Mouse (Mus musculus) intestine, embryonic 16.5 days (tissue): ENCODE measurements around the gene Arhgef25. TPM values are rescaled to one million over a fixed set of nuclear protein-coding genes. Genes with fewer than 3 reads are reported as not detected.
A peak's percentile ranks its signal among the peaks of the same experiment; 100 is the strongest.

Source experiments
- ATAC-seq: fragments of 200-750 bp; cut with Nextera tagmentation; 2 replicates; pipeline ENCODE4 v1.8.0; 2017; ENCODE audit warnings: moderate TSS enrichment, moderate library complexity
- H3K27ac ChIP-seq: fragments of 300-500 bp; sonication (generic); 2 replicates; pipeline ENCODE4 v1.5.1; 2014; ENCODE audit warnings: mild to moderate bottlenecking, low read length
- H3K27me3 ChIP-seq: fragments of 300-500 bp; sonication (generic); replicated peaks from 2 replicates; pipeline ENCODE4 v1.6.1; 2014; ENCODE audit warnings: low read length, control low read depth, mixed read lengths; ENCODE audit not compliant: control insufficient read depth, insufficient read depth
- H3K36me3 ChIP-seq: fragments of 300-500 bp; sonication (generic); 2 replicates; pipeline ENCODE4 v1.6.1; 2014; ENCODE audit warnings: low read length, control low read depth; ENCODE audit not compliant: control insufficient read depth, insufficient read depth
- H3K4me1 ChIP-seq: fragments of 300-500 bp; sonication (generic); 2 replicates; pipeline ENCODE4 v1.6.1; 2014; ENCODE audit warnings: low read length, control low read depth, mixed read lengths; ENCODE audit not compliant: control insufficient read depth, insufficient read depth
- H3K4me2 ChIP-seq: fragments of 300-500 bp; sonication (generic); 2 replicates; pipeline ENCODE4 v1.6.1; 2014; ENCODE audit warnings: low read depth, low read length, control low read depth
- H3K4me3 ChIP-seq: fragments of 300-500 bp; sonication (generic); 2 replicates; pipeline ENCODE4 v1.5.1; 2014; ENCODE audit warnings: mild to moderate bottlenecking, low read length
- H3K9ac ChIP-seq: fragments of 300-500 bp; sonication (generic); 2 replicates; pipeline ENCODE4 v1.6.1; 2014; ENCODE audit warnings: low read depth, low read length
- H3K9me3 ChIP-seq: fragments of 300-500 bp; sonication (generic); 2 replicates; pipeline ENCODE4 v1.6.1; 2016; ENCODE audit warnings: low read length, control low read depth; ENCODE audit not compliant: control insufficient read depth
- WGBS: fragments of 180-500 bp; shearing (Covaris S2); extraction: QIAGEN DNeasy Blood & Tissue Kit; methylation state at CpG from one replicate; pipeline ENCODE4 v1.1.7; 2014; 5-methylcytosine and 5-hydroxymethylcytosine counted together
- polyA plus RNA-seq: library from polyadenylated mRNA; unstranded; fragments of >200 nt; fragmentation: Nextera tagmentation; extraction: Ambion mirVana; gene quantifications from 2 replicates; pipeline ENCODE4 v1.2.1, GENCODE M21; 2015

Arhgef25 gene
- polyA plus RNA-seq, 1 experiment from 2014 or later, result 46.3 TPM

- Histone ChIP-seq H3K27me3 (peaks cover 21% of the 10 kb centered on the region; the same call in 1 of the 2 replicates), H3K27ac (no peak overlapping the region), H3K4me2 (no peak overlapping the region), H3K9ac (no peak overlapping the region), H3K36me3 (peaks cover 5% of the 10 kb centered on the region; the same call in 1 of the 2 replicates), H3K4me3 (no peak overlapping the region), H3K9me3 (0 out of 2 replicates have a peak, but pooled peaks cover 4% of the 10 kb centered on the region), H3K4me1 (peaks cover 30% of the 10 kb centered on the region)
- ATAC-seq, result no peak
- 74% methylated on average over 9 of the region's 9 CpGs for WGBS
Measured at GRCm38 (mm10) chr10:127185101-127185500, 4.8 kb downstream of the Arhgef25 start.

- peak; percentile 30 for ATAC-seq
- Histone ChIP-seq H3K27me3 (peaks cover 33% of the 10 kb centered on the region), H3K36me3 (peaks cover 5% of the 10 kb centered on the region; the same call in 1 of the 2 replicates), H3K4me2 (peak overlapping the region; percentile 46), H3K4me3 (0 out of 2 replicates have a peak overlapping the region, but pooled peaks have one; percentile 5), H3K4me1 (peaks cover 24% of the 10 kb centered on the region), H3K9ac (peak overlapping the region; percentile 29; the same call in 1 of the 2 replicates), H3K9me3 (0 out of 2 replicates have a peak, but pooled peaks cover 4% of the 10 kb centered on the region), H3K27ac (no peak overlapping the region)
- 16% methylated on average over 20 of the region's 20 CpGs for WGBS
Measured at GRCm38 (mm10) chr10:127183759-127184158, 6.1 kb downstream of the Arhgef25 start.

- WGBS, result 84% methylated on average over 4 of the region's 4 CpGs
- no peak overlapping the region for H3K27ac ChIP-seq
- H3K9ac ChIP-seq, result no peak overlapping the region
- peaks cover 26% of the 10 kb centered on the region for H3K4me1 ChIP-seq
- H3K27me3 ChIP-seq, result peaks cover 42% of the 10 kb centered on the region
- H3K4me2 ChIP-seq, result no peak overlapping the region
- H3K9me3 ChIP-seq, result 0 out of 2 replicates have a peak, but pooled peaks cover 4% of the 10 kb centered on the region
- peaks cover 5% of the 10 kb centered on the region; the same call in 1 of the 2 replicates for H3K36me3 ChIP-seq
- no peak for ATAC-seq
- no peak overlapping the region for H3K4me3 ChIP-seq
Measured at GRCm38 (mm10) chr10:127182624-127183023, 7.3 kb downstream of the Arhgef25 start.

GRCm38 (mm10) chr10:127181566-127181965 lies 8.3 kb downstream of the Arhgef25 start:
- Histone ChIP-seq H3K4me3 (no peak overlapping the region), H3K27ac (no peak overlapping the region), H3K9ac (no peak overlapping the region), H3K36me3 (no peaks in the 10 kb centered on the region), H3K4me2 (no peak overlapping the region), H3K9me3 (0 out of 2 replicates have a peak, but pooled peaks cover 1% of the 10 kb centered on the region), H3K4me1 (peaks cover 26% of the 10 kb centered on the region), H3K27me3 (peaks cover 47% of the 10 kb centered on the region)
- WGBS, result 65% methylated on average over 6 of the region's 6 CpGs
- no peak for ATAC-seq

- no peak overlapping the region for H3K4me3 ChIP-seq
- no peak overlapping the region for H3K4me2 ChIP-seq
- H3K9ac ChIP-seq, result no peak overlapping the region
- no peak for ATAC-seq
- WGBS, result 43% methylated on average over 3 of the region's 3 CpGs
- no peaks in the 10 kb centered on the region for H3K36me3 ChIP-seq
- peaks cover 26% of the 10 kb centered on the region for H3K4me1 ChIP-seq
- peaks cover 47% of the 10 kb centered on the region for H3K27me3 ChIP-seq
- H3K9me3 ChIP-seq, result no peaks in the 10 kb centered on the region
- no peak overlapping the region for H3K27ac ChIP-seq
Measured at GRCm38 (mm10) chr10:127180695-127181047, 9.2 kb downstream of the Arhgef25 start.

- 3% methylated on average over 34 of the region's 34 CpGs for WGBS
- peaks cover 47% of the 10 kb centered on the region for H3K27me3 ChIP-seq
- ATAC-seq, result no peak
Measured at GRCm38 (mm10) chr10:127179871-127180694, 9.8 kb downstream of the Arhgef25 start, which contains the start of gene Slc26a10. TSS of gene Slc26a10 (minus strand) at chr10:127180645.

GRCm38 (mm10) chr10:127178286-127179027 lies 11.4 kb downstream of the Arhgef25 start:
- no peaks in the 10 kb centered on the region for H3K9me3 ChIP-seq
- no peak for ATAC-seq
- H3K4me2 ChIP-seq, result peak overlapping the region; percentile 69
- peak overlapping the region; percentile 45 for H3K4me3 ChIP-seq
- peaks cover 45% of the 10 kb centered on the region for H3K27me3 ChIP-seq
- no peaks in the 10 kb centered on the region for H3K36me3 ChIP-seq
- 0 out of 2 replicates have a peak overlapping the region, but pooled peaks have one; percentile 37 for H3K9ac ChIP-seq
- H3K27ac ChIP-seq, result no peak overlapping the region
- H3K4me1 ChIP-seq, result peaks cover 18% of the 10 kb centered on the region
- 6% methylated on average over 41 of the region's 41 CpGs for WGBS

More at GRCm38 (mm10) chr10:127179871-127180694, 9.8 kb downstream of the Arhgef25 start, which contains the start of gene Slc26a10:
- H3K27ac ChIP-seq, result no peak within 1 kb of the TSS
- no peaks in the 10 kb centered on the region for H3K36me3 ChIP-seq
- peak within 1 kb of the TSS; percentile 12; the same call in 1 of the 2 replicates for H3K4me3 ChIP-seq
- H3K9ac ChIP-seq, result peak within 1 kb of the TSS; percentile 37; the same call in 1 of the 2 replicates
- peak within 1 kb of the TSS; percentile 32 for H3K4me2 ChIP-seq
- H3K4me1 ChIP-seq, result peaks cover 26% of the 10 kb centered on the region
- no peaks in the 10 kb centered on the region for H3K9me3 ChIP-seq

GRCm38 (mm10) chr10:127177719-127178118 lies 12.2 kb downstream of the Arhgef25 start:
- no peak overlapping the region for H3K27ac ChIP-seq
- H3K27me3 ChIP-seq, result peaks cover 45% of the 10 kb centered on the region
- no peaks in the 10 kb centered on the region for H3K36me3 ChIP-seq
- peak overlapping the region; percentile 69 for H3K4me2 ChIP-seq
- H3K9ac ChIP-seq, result 0 out of 2 replicates have a peak overlapping the region, but pooled peaks have one; percentile 37
- ATAC-seq, result peak; percentile 57
- H3K4me3 ChIP-seq, result peak overlapping the region; percentile 45
- WGBS, result 2% methylated on average over 23 of the region's 23 CpGs
- peaks cover 17% of the 10 kb centered on the region for H3K4me1 ChIP-seq
- no peaks in the 10 kb centered on the region for H3K9me3 ChIP-seq

- H3K27ac ChIP-seq, result no peak overlapping the region
- H3K36me3 ChIP-seq, result no peaks in the 10 kb centered on the region
- no peak overlapping the region for H3K4me3 ChIP-seq
- ATAC-seq, result no peak
- no peak overlapping the region for H3K9ac ChIP-seq
- 25% methylated on average over 9 of the region's 9 CpGs for WGBS
- peaks cover 17% of the 10 kb centered on the region for H3K4me1 ChIP-seq
- H3K9me3 ChIP-seq, result no peaks in the 10 kb centered on the region
- no peak overlapping the region; the same call in 1 of the 2 replicates for H3K4me2 ChIP-seq
- H3K27me3 ChIP-seq, result peaks cover 45% of the 10 kb centered on the region
Measured at GRCm38 (mm10) chr10:127177235-127177634, 12.6 kb downstream of the Arhgef25 start.
